Mouse (Mus musculus) testis, adult 2 months (tissue): ENCODE data around the gene Tmem115.

Experiments used
- CTCF ChIP-seq: fragments of 200-500 bp; IDR thresholded peaks from 2 replicates; pipeline ENCODE4 v1.5.1; 2012; ENCODE audit warnings: low read depth, mild to moderate bottlenecking, inconsistent platforms, low read length, moderate library complexity; ENCODE audit not compliant: control insufficient read depth, insufficient read depth, insufficient replicate concordance
- POLR2A ChIP-seq: fragments of 200-500 bp; IDR thresholded peaks from 2 replicates; pipeline ENCODE4 v1.6.1; 2012; ENCODE audit warnings: low read depth, mild to moderate bottlenecking, inconsistent platforms, low read length, moderate library complexity; ENCODE audit not compliant: control insufficient read depth

- TF ChIP-seq CTCF, result 0 out of 2 replicates have a peak, but pooled peaks have one; percentile 1
- TF ChIP-seq POLR2A, result peak; percentile 57
Measured at GRCm38 (mm10) chr9:107533791-107534407, at the start of gene Tmem115.
